Mouse (Mus musculus) frontal cortex, adult 2 months (tissue): ENCODE data around the gene Vmn2r50. TPM values are rescaled to one million over a fixed set of nuclear protein-coding genes. Genes with fewer than 3 reads are reported as not detected.
"Not testable (repeated sequence)": the region's sequence is repeated elsewhere in the genome, so short reads cannot be mapped to it uniquely, and the experiment has no call there.

ENCODE experiments used
- DNase-seq, 2 experiments: peaks; one replicate each; pipeline ENCODE4 v3.0.0; 2022; ENCODE audit warnings: low spot score in 1 of 2; ENCODE audit errors: extremely low spot score in 1 of 2
- polyA plus RNA-seq: library from polyadenylated mRNA; depleted of rRNA; stranded (reverse); fragments of >200 nt; gene quantifications from 2 replicates; pipeline ENCODE4 v1.2.3, GENCODE M21; 2012; rRNA removed

The Vmn2r50 gene
- polyA plus RNA-seq: not detected in 2 replicates

DNA sequence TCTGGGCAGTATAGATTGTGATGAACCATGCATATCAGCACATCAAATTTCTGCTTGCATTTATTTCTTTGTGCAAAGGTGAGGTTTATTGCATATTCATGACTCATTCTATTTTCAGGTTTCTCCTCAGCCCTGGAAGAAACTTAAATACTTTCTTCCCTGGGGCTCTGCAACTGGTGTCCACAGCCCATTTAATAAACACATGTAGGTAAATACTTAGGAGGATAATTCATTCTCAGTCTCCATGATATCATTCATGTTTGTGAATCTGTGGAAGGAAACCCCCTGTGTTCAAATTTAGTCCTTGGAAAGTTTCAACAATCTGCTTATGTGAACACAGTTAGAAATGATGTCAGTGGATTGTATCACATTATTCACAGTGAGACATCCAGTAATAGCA, at the start of gene Vmn2r50:
TSS of gene Vmn2r50 (minus strand) at position 101 of the 400 bp plus-strand sequence.
- DNase-seq: not testable (repeated sequence)

DNA sequence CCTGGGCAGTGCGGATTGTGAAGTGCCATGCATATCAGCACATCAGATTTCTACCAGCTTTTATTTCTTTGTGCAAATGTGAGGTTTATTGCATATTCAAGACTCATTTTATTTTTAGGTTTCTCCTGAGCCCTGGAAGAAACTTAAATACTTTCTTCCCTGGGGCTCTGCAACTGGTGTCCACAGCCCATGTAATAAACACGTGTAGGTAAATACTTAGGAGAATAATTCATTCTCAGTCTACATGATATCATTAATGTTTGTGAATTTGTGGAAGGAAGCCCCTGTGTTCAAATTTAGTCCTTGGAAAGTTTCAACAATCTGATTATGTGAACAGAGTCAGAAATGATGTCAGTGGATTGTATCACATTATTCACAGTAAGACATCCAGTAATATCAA, 60.9 kb downstream of the Vmn2r50 start, which contains the start of gene Vmn2r49:
TSS of gene Vmn2r49 (minus strand) at position 101 of the 400 bp plus-strand sequence.
- DNase-seq: not testable (repeated sequence)

Other genes with a start within 250 kb of the Vmn2r50 start
- gene Vmn2r47, start 212.0 kb downstream of the Vmn2r50 start, polyA plus RNA-seq: not detected in 2 replicates
- not detected in 2 replicates for gene Vmn2r48, start 99.7 kb downstream of the Vmn2r50 start, polyA plus RNA-seq
- not detected in 2 replicates for gene Vmn2r49, start 61.0 kb downstream of the Vmn2r50 start, polyA plus RNA-seq
- not detected in 2 replicates for gene Vmn2r51, start 52.4 kb upstream of the Vmn2r50 start, polyA plus RNA-seq
- not detected in 2 replicates for gene Vmn2r52, start 123.3 kb upstream of the Vmn2r50 start, polyA plus RNA-seq
- not detected in 2 replicates for gene Vmn1r66, start 224.7 kb upstream of the Vmn2r50 start, polyA plus RNA-seq